Mouse (Mus musculus): ENCODE results near the gene Maml1.

DNA sequence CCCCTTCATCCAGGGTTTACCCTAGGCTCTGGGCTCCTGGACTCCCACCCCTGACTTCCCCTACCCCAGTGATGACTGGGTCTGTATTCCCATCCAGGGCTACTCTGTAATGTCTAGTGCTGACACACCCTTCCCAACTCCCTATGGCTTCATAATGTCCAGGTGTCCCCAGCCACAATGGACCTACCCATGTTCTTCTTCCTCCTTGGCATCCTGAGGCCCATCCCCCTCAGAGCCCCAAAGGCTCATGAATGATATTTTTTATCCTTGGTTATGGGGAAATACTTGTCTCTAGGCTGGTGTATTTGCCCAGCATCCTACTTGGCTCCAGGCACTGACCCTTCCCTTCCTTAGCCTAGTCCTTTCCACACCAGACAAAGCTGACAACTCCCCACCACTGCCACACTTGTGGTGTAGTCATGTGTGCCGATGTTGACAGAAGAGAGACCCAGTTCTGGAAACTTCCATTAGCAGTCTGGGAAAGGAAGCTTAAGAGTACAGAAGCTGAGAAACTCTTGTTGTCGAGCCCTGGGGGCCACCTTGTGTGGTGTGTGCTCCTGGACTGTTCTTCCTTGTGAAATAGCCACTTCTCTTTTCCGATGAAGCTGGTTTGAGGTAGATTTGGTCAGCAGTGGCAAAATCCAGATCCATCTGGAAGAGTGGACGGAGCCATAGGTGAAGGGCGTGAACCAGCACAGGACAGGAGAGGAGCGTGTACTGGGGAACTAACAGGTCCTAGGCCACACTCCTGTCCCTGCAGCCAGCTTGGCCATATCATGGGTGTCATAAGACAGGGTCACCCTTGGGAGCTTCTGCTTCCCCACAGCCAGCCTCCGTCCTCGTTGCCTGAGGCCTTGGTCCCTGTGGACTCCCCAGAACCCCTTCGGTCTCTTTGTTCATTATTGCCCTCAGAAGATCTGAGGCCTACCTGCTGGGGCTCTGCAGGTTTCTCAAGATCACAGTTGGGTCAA, 53.0 kb downstream of the Maml1 start:
- no peak for TF ChIP-seq CTCF (IDR thresholded peaks at IDR 0.05; ENCODE audit: extremely low read depth, insufficient read depth, low read length)
- no peak for TF ChIP-seq POLR2A (IDR thresholded peaks at IDR 0.05; ENCODE audit: extremely low read depth, insufficient read depth, low read length)

All from cortical plate, adult 2 months (tissue).